Mouse (Mus musculus) MEL (cell line): ENCODE data around the gene Snx15. TPM values are rescaled to one million over a fixed set of nuclear protein-coding genes. Genes with fewer than 3 reads are reported as not detected.

Source experiments
- DNase-seq: peaks from one replicate; pipeline ENCODE4 v3.0.0; 2011; ENCODE audit warnings: low read depth, low spot score
- H3K27ac ChIP-seq: 2 replicates; pipeline ENCODE4 v1.5.1; 2012; ENCODE audit warnings: low read depth, mild to moderate bottlenecking, control low read depth, low read length, moderate library complexity; ENCODE audit not compliant: control insufficient read depth
- H3K27me3 ChIP-seq, 2 experiments: fragments of 150-350 bp in 1 of 2; sonication (generic) in 1 of 2; 2 replicates each; pipeline ENCODE4 v1.6.1; 2012; ENCODE audit warnings: low read length in 2 of 2, mild to moderate bottlenecking in 2 of 2, improper control_type of control experiment in 1 of 2, moderate library complexity in 1 of 2; ENCODE audit not compliant: insufficient read depth in 2 of 2, control insufficient read depth in 1 of 2
- H3K36me3 ChIP-seq, 2 experiments: 2 replicates each; pipeline ENCODE4 v1.6.1; 2012 to 2014; ENCODE audit warnings: low read length in 2 of 2, improper control_type of control experiment in 1 of 2, inconsistent platforms in 1 of 2, mild to moderate bottlenecking in 1 of 2; ENCODE audit not compliant: insufficient read depth in 2 of 2, control insufficient read depth in 1 of 2
- H3K4me1 ChIP-seq, 2 experiments: fragments of 150-350 bp in 1 of 2; sonication (generic) in 1 of 2; 2 replicates each; pipeline ENCODE4 v1.6.1; 2012; ENCODE audit warnings: low read length in 2 of 2, improper control_type of control experiment in 1 of 2, mild to moderate bottlenecking in 1 of 2; ENCODE audit not compliant: insufficient read depth in 2 of 2, control insufficient read depth in 1 of 2
- H3K4me3 ChIP-seq, 2 experiments: fragments of 150-350 bp in 1 of 2; sonication (generic) in 1 of 2; 2 replicates each; pipeline ENCODE4 v1.5.1; 2012; ENCODE audit warnings: low read depth in 2 of 2, low read length in 2 of 2, mild to moderate bottlenecking in 2 of 2, moderate library complexity in 2 of 2, control low read depth in 1 of 2, improper control_type of control experiment in 1 of 2; ENCODE audit not compliant: control insufficient read depth in 1 of 2, insufficient read depth in 1 of 2
- H3K79me2 ChIP-seq: 2 replicates; pipeline ENCODE4 v1.6.1; 2012; ENCODE audit warnings: mild to moderate bottlenecking, low read length, moderate library complexity; ENCODE audit not compliant: control insufficient read depth, poor library complexity, insufficient read depth
- H3K9ac ChIP-seq: 2 replicates; pipeline ENCODE4 v1.6.1; 2012; ENCODE audit warnings: low read depth, mild to moderate bottlenecking, control low read depth, low read length, moderate library complexity; ENCODE audit not compliant: control insufficient read depth, poor library complexity, severe bottlenecking
- H3K9me3 ChIP-seq: fragments of 150-350 bp; sonication (generic); replicated peaks from 2 replicates; pipeline ENCODE4 v1.6.1; 2012; ENCODE audit warnings: mild to moderate bottlenecking, low read length, improper control_type of control experiment, moderate library complexity; ENCODE audit not compliant: insufficient read depth
- BHLHE40 ChIP-seq: IDR thresholded peaks from 2 replicates; pipeline ENCODE4 v1.6.1; 2012; ENCODE audit warnings: low read depth, mild to moderate bottlenecking, inconsistent platforms, low read length, improper control_type of control experiment, borderline replicate concordance
- CHD1 ChIP-seq: IDR thresholded peaks from 2 replicates; pipeline ENCODE4 v1.6.1; 2012; ENCODE audit warnings: low read depth, mild to moderate bottlenecking, inconsistent platforms, low read length, improper control_type of control experiment
- CHD2 ChIP-seq: IDR thresholded peaks from 2 replicates; pipeline ENCODE4 v1.6.1; 2011; ENCODE audit warnings: low read length, improper control_type of control experiment
- CTCF ChIP-seq, 3 experiments: IDR thresholded peaks in 2 of 3; conservative IDR thresholded peaks in 1 of 3; 2 replicates each; pipeline ENCODE4 v1.5.1; 2011 to 2012; ENCODE audit warnings: low read length in 3 of 3, low read depth in 2 of 3, mild to moderate bottlenecking in 2 of 3, improper control_type of control experiment in 1 of 3, inconsistent platforms in 1 of 3, mixed read lengths in 1 of 3, moderate library complexity in 1 of 3; ENCODE audit not compliant: control insufficient read depth in 1 of 3, insufficient read depth in 1 of 3, poor library complexity in 1 of 3, severe bottlenecking in 1 of 3
- ELF1 ChIP-seq: IDR thresholded peaks from 2 replicates; pipeline ENCODE4 v1.6.1; 2014; ENCODE audit warnings: low read depth, mild to moderate bottlenecking, inconsistent platforms, low read length, improper control_type of control experiment, moderate library complexity
- EP300 ChIP-seq, 2 experiments: IDR thresholded peaks; 2 replicates each; pipeline ENCODE4 v1.6.1; 2011; ENCODE audit warnings: improper control_type of control experiment in 2 of 2, low read length in 2 of 2, low read depth in 1 of 2, mild to moderate bottlenecking in 1 of 2
- ETS1 ChIP-seq: IDR thresholded peaks from 2 replicates; pipeline ENCODE4 v1.6.1; 2012; ENCODE audit warnings: low read depth, mild to moderate bottlenecking, inconsistent platforms, low read length, improper control_type of control experiment, moderate library complexity
- GABPA ChIP-seq: IDR thresholded peaks from 2 replicates; pipeline ENCODE4 v1.6.1; 2012; ENCODE audit warnings: low read depth, mild to moderate bottlenecking, inconsistent platforms, low read length, improper control_type of control experiment, moderate library complexity
- GATA1 ChIP-seq: IDR thresholded peaks from 2 replicates; pipeline ENCODE4 v1.6.1; 2011; ENCODE audit warnings: low read depth, low read length, improper control_type of control experiment
- HCFC1 ChIP-seq: IDR thresholded peaks from 2 replicates; pipeline ENCODE4 v1.6.1; 2012; ENCODE audit warnings: low read depth, mild to moderate bottlenecking, inconsistent platforms, low read length, improper control_type of control experiment, moderate library complexity
- JUND ChIP-seq: IDR thresholded peaks from 2 replicates; pipeline ENCODE4 v1.6.1; 2011; ENCODE audit warnings: low read depth, mild to moderate bottlenecking, improper control_type of control experiment, low read length
- KAT2A ChIP-seq: conservative IDR thresholded peaks from 2 replicates; pipeline ENCODE4 v1.6.1; 2012; ENCODE audit warnings: low read depth, low read length, improper control_type of control experiment, inconsistent platforms
- MAFK ChIP-seq: IDR thresholded peaks from 2 replicates; pipeline ENCODE4 v1.6.1; 2011; ENCODE audit warnings: low read depth, mild to moderate bottlenecking, low read length, improper control_type of control experiment, borderline replicate concordance
- MAZ ChIP-seq: IDR thresholded peaks from 2 replicates; pipeline ENCODE4 v1.6.1; 2012; ENCODE audit warnings: low read depth, mild to moderate bottlenecking, inconsistent platforms, low read length, improper control_type of control experiment
- MEF2A ChIP-seq: IDR thresholded peaks from 2 replicates; pipeline ENCODE4 v1.6.1; 2014; ENCODE audit warnings: low read depth, mild to moderate bottlenecking, inconsistent platforms, low read length, improper control_type of control experiment; ENCODE audit not compliant: poor library complexity, insufficient replicate concordance, severe bottlenecking; ENCODE audit errors: extremely low read depth
- MXI1 ChIP-seq: IDR thresholded peaks from 2 replicates; pipeline ENCODE4 v1.6.1; 2011; ENCODE audit warnings: mild to moderate bottlenecking, low read depth, low read length, improper control_type of control experiment
- MYB ChIP-seq: IDR thresholded peaks from 2 replicates; pipeline ENCODE4 v1.6.1; 2011; ENCODE audit warnings: mild to moderate bottlenecking, low read depth, low read length, improper control_type of control experiment
- MYC ChIP-seq: IDR thresholded peaks from 2 replicates; pipeline ENCODE4 v1.6.1; 2011; ENCODE audit warnings: low read depth, mild to moderate bottlenecking, low read length, improper control_type of control experiment, moderate library complexity
- NELFE ChIP-seq: IDR thresholded peaks from 2 replicates; pipeline ENCODE4 v1.6.1; 2011; ENCODE audit warnings: low read depth, low read length, improper control_type of control experiment
- NRF1 ChIP-seq: IDR thresholded peaks from 2 replicates; pipeline ENCODE4 v1.6.1; 2014; ENCODE audit warnings: low read depth, mild to moderate bottlenecking, inconsistent platforms, low read length, improper control_type of control experiment, moderate library complexity; ENCODE audit not compliant: poor library complexity, insufficient read depth, severe bottlenecking
- POLR2A ChIP-seq, 2 experiments: IDR thresholded peaks; 2 replicates each; pipeline ENCODE4 v1.6.1; 2011 to 2012; ENCODE audit warnings: low read length in 2 of 2, mild to moderate bottlenecking in 2 of 2, control low read depth in 1 of 2, improper control_type of control experiment in 1 of 2, low read depth in 1 of 2, moderate library complexity in 1 of 2; ENCODE audit not compliant: control insufficient read depth in 1 of 2, insufficient read depth in 1 of 2, poor library complexity in 1 of 2
- POLR2AphosphoS2 ChIP-seq: IDR thresholded peaks from 2 replicates; pipeline ENCODE4 v1.6.1; 2011; ENCODE audit warnings: low read length, improper control_type of control experiment
- POLR2AphosphoS5 ChIP-seq: IDR thresholded peaks from 2 replicates; pipeline ENCODE4 v1.6.1; 2012; ENCODE audit warnings: low read depth, borderline replicate concordance, mild to moderate bottlenecking, inconsistent platforms, low read length, moderate library complexity, mixed read lengths
- RAD21 ChIP-seq: IDR thresholded peaks from 2 replicates; pipeline ENCODE4 v1.6.1; 2011; ENCODE audit warnings: mild to moderate bottlenecking, low read depth, low read length, improper control_type of control experiment
- RCOR1 ChIP-seq: IDR thresholded peaks from 2 replicates; pipeline ENCODE4 v1.6.1; 2012; ENCODE audit warnings: low read depth, mild to moderate bottlenecking, inconsistent platforms, low read length, improper control_type of control experiment
- SIN3A ChIP-seq: IDR thresholded peaks from 2 replicates; pipeline ENCODE4 v1.6.1; 2012; ENCODE audit warnings: low read length, improper control_type of control experiment, inconsistent platforms
- SMC3 ChIP-seq: IDR thresholded peaks from 2 replicates; pipeline ENCODE4 v1.6.1; 2011; ENCODE audit warnings: low read depth, low read length, improper control_type of control experiment
- TAL1 ChIP-seq: IDR thresholded peaks from 2 replicates; pipeline ENCODE4 v1.6.1; 2012; ENCODE audit warnings: mild to moderate bottlenecking, inconsistent platforms, low read length, moderate library complexity, mixed read lengths
- TBP ChIP-seq: IDR thresholded peaks from 2 replicates; pipeline ENCODE4 v1.8.0; 2011; ENCODE audit warnings: low read depth, low read length, improper control_type of control experiment
- TCF12 ChIP-seq: IDR thresholded peaks from 2 replicates; pipeline ENCODE4 v1.6.1; 2014; ENCODE audit warnings: low read depth, mild to moderate bottlenecking, inconsistent platforms, low read length, improper control_type of control experiment, moderate library complexity
- UBTF ChIP-seq: IDR thresholded peaks from 2 replicates; pipeline ENCODE4 v1.6.1; 2012; ENCODE audit warnings: low read depth, mild to moderate bottlenecking, inconsistent platforms, low read length, improper control_type of control experiment, moderate library complexity, borderline replicate concordance; ENCODE audit not compliant: insufficient read depth
- USF1 ChIP-seq: IDR thresholded peaks from 2 replicates; pipeline ENCODE4 v1.6.1; 2014; ENCODE audit warnings: low read depth, mild to moderate bottlenecking, inconsistent platforms, low read length, improper control_type of control experiment, moderate library complexity
- USF2 ChIP-seq, 2 experiments: IDR thresholded peaks; 2 replicates each; pipeline ENCODE4 v1.6.1; 2011 to 2012; ENCODE audit warnings: improper control_type of control experiment in 2 of 2, low read length in 2 of 2, borderline replicate concordance in 1 of 2, inconsistent platforms in 1 of 2, low read depth in 1 of 2, mild to moderate bottlenecking in 1 of 2; ENCODE audit not compliant: insufficient read depth in 1 of 2
- ZC3H11A ChIP-seq: IDR thresholded peaks from 2 replicates; pipeline ENCODE4 v1.6.1; 2012; ENCODE audit warnings: low read depth, mild to moderate bottlenecking, inconsistent platforms, low read length, improper control_type of control experiment
- ZKSCAN1 ChIP-seq: IDR thresholded peaks from 2 replicates; pipeline ENCODE4 v1.6.1; 2012; ENCODE audit warnings: low read depth, mild to moderate bottlenecking, inconsistent platforms, low read length, improper control_type of control experiment, moderate library complexity
- ZMIZ1 ChIP-seq: IDR thresholded peaks from 2 replicates; pipeline ENCODE4 v1.6.1; 2012; ENCODE audit warnings: low read depth, mild to moderate bottlenecking, inconsistent platforms, low read length, improper control_type of control experiment, moderate library complexity
- ZNF384 ChIP-seq: IDR thresholded peaks from 2 replicates; pipeline ENCODE4 v1.6.1; 2012; ENCODE audit warnings: low read depth, mild to moderate bottlenecking, inconsistent platforms, low read length, improper control_type of control experiment
- polyA plus RNA-seq, 2 experiments: library from polyadenylated mRNA; stranded (reverse) in 1 of 2; unstranded in 1 of 2; fragments of >175 nt in 1 of 2; fragments of >200 nt in 1 of 2; gene quantifications; 2 replicates each; pipeline versions ENCODE4 v1.2.1 to v1.2.4; 2012; ENCODE audit warnings: low replicate concordance in 2 of 2, low read depth in 1 of 2; ENCODE audit not compliant: insufficient read length in 2 of 2, insufficient read depth in 1 of 2, missing spikeins in 1 of 2
- total RNA-seq: library from RNA; depleted of rRNA; stranded (reverse); fragments of 300-350 nt; gene quantifications from 2 replicates; pipeline ENCODE4 v1.2.3, GENCODE M21; 2012

Snx15 gene
- total and polyA plus RNA-seq, 3 experiments, result 20.4 to 35.3 TPM; not detected in 1

DNA sequence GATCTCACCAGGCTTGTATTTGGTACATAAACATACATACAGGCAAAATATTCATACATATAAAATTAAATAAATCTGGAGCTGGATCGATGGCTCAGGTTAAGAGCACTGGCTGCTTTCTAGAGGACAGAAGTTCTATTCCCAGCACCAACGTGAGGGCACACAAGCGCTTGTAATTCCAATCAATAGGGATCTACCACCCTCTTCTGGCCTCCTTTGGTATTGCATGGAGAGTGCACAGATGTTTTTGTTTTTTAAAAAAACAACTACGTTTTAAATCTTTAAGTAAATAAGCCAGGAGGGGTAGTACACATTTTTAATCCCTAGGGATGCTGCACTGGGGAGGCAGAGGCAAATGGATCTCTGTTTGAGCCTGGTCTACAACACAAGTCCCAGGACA, 1.8 kb downstream of the Snx15 start:
- Histone ChIP-seq H3K9me3 (no peaks in the 10 kb centered on the region), H3K79me2 (peaks cover 1% of the 10 kb centered on the region; the same call in 1 of the 2 replicates), H3K27ac (no peak overlapping the region), H3K9ac (peak overlapping the region; percentile 48), H3K4me3 (peak overlapping the region in 1 of 2 experiments; percentile 57; a peak in 2 of 4 replicates), H3K4me1 (peaks cover 3 to 19% of the 10 kb centered on the region in 2 experiments; a peak in 3 of 4 replicates), H3K27me3 (no peaks in the 10 kb centered on the region), H3K36me3 (peaks cover 0 to 17% of the 10 kb centered on the region in 2 experiments; a peak in 2 of 4 replicates)
- DNase-seq, result peak; percentile 86
- peak; percentile 66 for TF ChIP-seq ZNF384
- 0 out of 2 replicates have a peak, but pooled peaks have one; percentile 37 for TF ChIP-seq RCOR1
- peak; percentile 99 for TF ChIP-seq RAD21
- no peak for TF ChIP-seq KAT2A
- no peak for TF ChIP-seq CHD1
- no peak for TF ChIP-seq GABPA
- TF ChIP-seq ZMIZ1, result no peak
- TF ChIP-seq ETS1, result no peak; the same call in 1 of the 2 replicates
- no peak for TF ChIP-seq JUND
- TF ChIP-seq SIN3A, result peak; percentile 85
- TF ChIP-seq ZKSCAN1, result no peak
- TF ChIP-seq ELF1, result no peak
- TF ChIP-seq GATA1, result 0 out of 2 replicates have a peak, but pooled peaks have one; percentile 9
- TF ChIP-seq NELFE, result no peak
- peak; percentile 85 for TF ChIP-seq SMC3
- TF ChIP-seq BHLHE40, result no peak
- TF ChIP-seq MAFK, result no peak
- no peak for TF ChIP-seq MEF2A
- no peak for TF ChIP-seq TAL1
- no peak for TF ChIP-seq NRF1
- peak; percentile 86 for TF ChIP-seq ZC3H11A
- TF ChIP-seq MAZ, result no peak
- no peak for TF ChIP-seq POLR2AphosphoS5
- TF ChIP-seq MXI1, result peak; percentile 53; the same call in 1 of the 2 replicates
- 0 out of 2 replicates have a peak, but pooled peaks have one; percentile 26 for TF ChIP-seq HCFC1
- TF ChIP-seq CTCF (IDR thresholded peaks at IDR 0.05 in 2 of 3, conservative IDR thresholded peaks at IDR 0.05 in 1 of 3; ENCODE audit: control insufficient read depth in 1 of 3, insufficient read depth in 1 of 3, low read depth in 2 of 3, low read length in 3 of 3, poor library complexity in 1 of 3, severe bottlenecking in 1 of 3), result peak; percentile 59 to 95 (median 77)
- no peak for TF ChIP-seq UBTF
- TF ChIP-seq USF1, result no peak
- TF ChIP-seq POLR2A (IDR thresholded peaks at IDR 0.05; ENCODE audit: control insufficient read depth in 1 of 2, insufficient read depth in 1 of 2, low read depth in 1 of 2, low read length in 2 of 2, poor library complexity in 1 of 2), result no peak
- no peak; the same call in 1 of the 2 replicates for TF ChIP-seq MYC
- TF ChIP-seq MYB, result no peak
- peak; percentile 37; the same call in 1 of the 2 replicates for TF ChIP-seq TBP
- TF ChIP-seq EP300 (IDR thresholded peaks at IDR 0.05; ENCODE audit: low read depth in 1 of 2, low read length in 2 of 2), result no peak
- TF ChIP-seq USF2 (IDR thresholded peaks at IDR 0.05; ENCODE audit: borderline replicate concordance in 1 of 2, insufficient read depth in 1 of 2, low read depth in 1 of 2, low read length in 2 of 2), result no peak
- no peak for TF ChIP-seq TCF12
- TF ChIP-seq POLR2AphosphoS2, result no peak
- TF ChIP-seq CHD2, result no peak
